Mouse (Mus musculus) layer of hippocampus, postnatal 36 days (tissue): ENCODE measurements around the gene Prpf40b. TPM values are rescaled to one million over a fixed set of nuclear protein-coding genes. Genes with fewer than 3 reads are reported as not detected.
A peak's percentile ranks its signal among the peaks of the same experiment; 100 is the strongest.
"Not testable (repeated sequence)": the region's sequence is repeated elsewhere in the genome, so short reads cannot be mapped to it uniquely, and the experiment has no call there.

Source experiments
- DNase-seq, 2 experiments: peaks; one replicate each; pipeline ENCODE4 v3.0.0; 2022
- total RNA-seq, 2 experiments: library from RNA; stranded (reverse); gene quantifications; 2 replicates each; pipeline ENCODE4 v1.2.3; 2021

Prpf40b gene
- 10 to 100 TPM; 96.8 to 98.3 TPM for total RNA-seq

GRCm38 (mm10) chr15:99294813-99295374 lies at the start of gene Prpf40b:
Gene Prpf40b, plus strand, starts transcription at chr15:99295087.
- DNase-seq: peak; percentile 95 to 96

- not testable (repeated sequence) for DNase-seq
These were observed 48.2 kb upstream of the Prpf40b start for GRCm38 (mm10) chr15:99246736-99247135.

- DNase-seq: peak; percentile 57 to 69
These were observed 45.9 kb upstream of the Prpf40b start for GRCm38 (mm10) chr15:99248972-99249371.

GRCm38 (mm10) chr15:99249938-99250337 lies 44.9 kb upstream of the Prpf40b start:
- DNase-seq: no peak

GRCm38 (mm10) chr15:99251111-99251510 lies 43.8 kb upstream of the Prpf40b start:
- not testable (repeated sequence) for DNase-seq

- DNase-seq: peak; percentile 97
These were observed 43.1 kb upstream of the Prpf40b start, which contains the start of gene Mcrs1 for GRCm38 (mm10) chr15:99251626-99252380. Gene Mcrs1, minus strand, starts transcription at chr15:99251961.

GRCm38 (mm10) chr15:99252381-99253174 lies 42.3 kb upstream of the Prpf40b start:
- no peak for DNase-seq

GRCm38 (mm10) chr15:99253175-99253479 lies 41.8 kb upstream of the Prpf40b start:
- DNase-seq: not testable (repeated sequence)

GRCm38 (mm10) chr15:99253772-99254171 lies 41.1 kb upstream of the Prpf40b start:
- DNase-seq: no peak

- DNase-seq: no peak
These were observed 40.3 kb upstream of the Prpf40b start for GRCm38 (mm10) chr15:99254477-99255005.

- DNase-seq: no peak
These were observed 39.6 kb upstream of the Prpf40b start for GRCm38 (mm10) chr15:99255241-99255749.

- no peak for DNase-seq
These were observed 35.6 kb upstream of the Prpf40b start for GRCm38 (mm10) chr15:99259167-99259729.

- peak; percentile 50 to 52 for DNase-seq
These were observed 35.1 kb upstream of the Prpf40b start for GRCm38 (mm10) chr15:99259730-99260252.

- DNase-seq: no peak
These were observed 32.2 kb upstream of the Prpf40b start for GRCm38 (mm10) chr15:99262702-99263101.

GRCm38 (mm10) chr15:99264363-99264762 lies 30.5 kb upstream of the Prpf40b start:
- no peak for DNase-seq

GRCm38 (mm10) chr15:99265679-99266078 lies 29.2 kb upstream of the Prpf40b start:
- DNase-seq: peak; percentile 35 to 62

- DNase-seq: no peak
These were observed 18.8 kb upstream of the Prpf40b start for GRCm38 (mm10) chr15:99276095-99276494.

- DNase-seq: no peak
These were observed 16.6 kb upstream of the Prpf40b start for GRCm38 (mm10) chr15:99278271-99278670.

GRCm38 (mm10) chr15:99283456-99283855 lies 11.4 kb upstream of the Prpf40b start:
- DNase-seq: no peak

- DNase-seq: no peak
These were observed 10.2 kb upstream of the Prpf40b start for GRCm38 (mm10) chr15:99284527-99285188.

GRCm38 (mm10) chr15:99285189-99285535 lies 9.7 kb upstream of the Prpf40b start:
- DNase-seq: no peak

GRCm38 (mm10) chr15:99290586-99290985 lies 4.3 kb upstream of the Prpf40b start:
- no peak for DNase-seq
